Mouse (Mus musculus) mouse embryonic stem cell (cell line): ENCODE measurements at regions not wholly inside any gene's neighbourhood (a gene's known extent, or its start where the extent isn't known, plus 50 kb on each side); places are given as distances from the start of the nearest gene placed in this dataset.

ENCODE experiments used
- in situ Hi-C, 2 experiments: fragments of 300-500 bp; cut with MboI; formaldehyde crosslinking; loops; 1 replicate in 1 of 2; 3 replicates in 1 of 2; pipeline ENCODE4 v1.14.3; 2019 to 2020; ENCODE audit warnings: low sequenced_read_pairs in 2 of 2, low pct_unique_long_range_greater_than_20kb in 1 of 2, mixed read lengths in 1 of 2; ENCODE audit not compliant: unreplicated experiment in 1 of 2

DNA sequence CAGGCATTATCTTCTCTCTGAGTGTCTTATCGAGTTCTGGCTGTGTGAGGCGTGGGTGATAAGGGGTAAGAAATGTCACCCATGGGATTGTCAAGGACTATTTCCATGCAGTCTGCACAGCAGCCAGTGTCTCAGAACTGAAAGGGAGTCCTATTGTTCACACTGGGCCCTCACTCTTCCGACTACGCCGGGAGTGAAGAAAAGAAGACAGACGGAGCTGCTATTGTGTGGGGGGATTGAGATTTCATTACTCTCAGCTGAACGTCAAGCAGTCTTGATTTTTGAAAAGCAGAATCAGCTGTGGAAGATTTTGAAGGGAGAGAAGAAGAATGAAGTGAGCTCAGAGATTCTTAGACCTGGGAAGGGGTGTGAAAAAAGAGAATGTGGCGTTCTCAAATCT lies 138.9 kb downstream of the Btg1 start:
- in situ Hi-C loops: no loop called here

DNA sequence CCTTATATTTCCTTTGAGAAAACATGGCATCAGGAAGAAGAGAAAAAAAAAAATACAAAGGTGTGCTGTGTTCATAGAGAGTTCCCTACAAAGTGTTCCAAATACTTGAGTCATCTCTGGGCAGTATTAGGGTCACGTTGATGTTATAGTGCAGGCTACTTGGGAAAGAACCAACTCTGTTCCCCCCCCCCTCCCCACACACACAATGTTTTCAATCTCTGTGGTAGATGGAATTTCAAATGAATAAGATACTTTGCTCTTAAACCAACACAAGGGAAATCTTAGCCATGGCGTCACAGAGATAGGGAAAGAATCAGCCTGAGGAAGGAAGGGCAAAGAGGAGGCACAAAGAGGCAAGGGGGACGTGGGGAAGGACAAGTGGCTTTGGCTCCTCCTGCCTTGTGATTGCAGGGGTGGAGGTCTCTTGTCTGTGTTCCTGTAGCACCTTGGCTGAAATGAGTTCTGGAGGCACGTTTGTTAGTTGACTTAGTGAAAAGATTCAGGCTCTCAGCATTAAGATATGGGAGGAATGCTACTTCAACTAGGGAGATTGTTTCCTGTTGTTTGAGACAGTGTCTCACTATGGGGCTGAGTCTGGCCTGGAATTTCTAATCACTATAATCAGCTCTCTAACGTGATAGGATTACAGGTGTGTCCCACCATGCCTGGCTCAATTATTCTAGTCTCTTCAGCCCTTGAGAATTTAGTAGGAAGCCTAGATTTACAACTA lies 139.7 kb downstream of the Btg1 start:
- in situ Hi-C loops: no loop called here

GRCm38 (mm10) chr10:96757311-96757710 lies 140.5 kb downstream of the Btg1 start:
- in situ Hi-C loops: no loop called here

DNA sequence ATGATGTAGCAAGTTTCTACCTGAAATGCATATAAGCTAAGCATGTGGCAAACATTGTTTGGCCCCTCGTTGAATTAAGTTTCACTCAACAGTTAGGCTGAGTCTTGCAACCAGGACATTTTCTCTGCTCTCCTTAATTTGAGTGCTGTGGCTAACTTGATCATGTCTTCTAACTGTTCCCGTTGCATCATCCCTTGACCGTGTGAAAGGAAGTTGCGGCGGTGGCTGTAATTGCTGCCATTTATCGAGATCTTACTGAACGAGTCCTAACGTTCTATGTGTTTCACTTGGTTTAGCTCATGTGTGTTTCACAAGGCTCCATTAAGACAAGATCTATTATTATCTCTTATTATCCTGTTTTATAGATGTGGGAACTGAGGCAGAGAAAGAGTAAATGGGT lies 144.8 kb downstream of the Btg1 start:
- in situ Hi-C loops: no loop called here

DNA sequence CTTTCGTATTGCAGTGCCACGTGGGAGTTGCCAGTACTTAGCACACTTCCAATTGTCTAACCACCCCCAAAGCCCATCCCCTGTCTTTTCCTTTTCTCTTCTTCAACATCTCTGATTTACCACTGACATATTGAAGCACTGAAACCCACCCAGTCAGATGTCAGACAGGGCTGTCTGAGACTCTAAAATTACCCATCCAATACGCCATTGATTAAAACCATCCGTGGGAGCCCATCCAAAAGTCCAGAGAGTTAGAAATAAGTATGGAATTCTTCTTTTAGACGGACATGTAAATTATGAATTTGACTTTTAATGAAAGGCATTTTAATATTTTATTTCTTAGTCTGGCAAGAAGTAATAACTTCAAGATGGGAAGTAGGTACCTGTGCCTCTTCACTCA lies 148.8 kb downstream of the Btg1 start:
- in situ Hi-C loops: no loop called here

DNA sequence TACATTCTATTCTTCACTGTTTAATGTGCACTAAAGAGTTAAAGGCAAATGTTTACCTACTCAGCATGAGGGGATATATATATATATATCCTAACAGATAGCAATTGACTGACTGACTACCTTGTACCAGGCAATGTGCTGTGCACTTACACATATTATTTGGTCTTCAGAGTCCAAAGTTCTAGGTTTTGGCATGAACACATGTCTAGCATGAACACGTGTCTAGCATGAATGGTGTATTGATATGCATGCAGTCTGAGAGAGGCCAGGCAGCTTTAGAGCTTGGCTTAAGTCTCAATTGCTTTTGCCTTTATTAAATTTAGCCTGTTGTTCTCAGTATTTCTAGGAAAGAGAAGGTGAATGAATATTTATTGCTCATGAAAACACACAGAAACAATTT lies 161.4 kb downstream of the Btg1 start:
- in situ Hi-C loops: no loop called here

DNA sequence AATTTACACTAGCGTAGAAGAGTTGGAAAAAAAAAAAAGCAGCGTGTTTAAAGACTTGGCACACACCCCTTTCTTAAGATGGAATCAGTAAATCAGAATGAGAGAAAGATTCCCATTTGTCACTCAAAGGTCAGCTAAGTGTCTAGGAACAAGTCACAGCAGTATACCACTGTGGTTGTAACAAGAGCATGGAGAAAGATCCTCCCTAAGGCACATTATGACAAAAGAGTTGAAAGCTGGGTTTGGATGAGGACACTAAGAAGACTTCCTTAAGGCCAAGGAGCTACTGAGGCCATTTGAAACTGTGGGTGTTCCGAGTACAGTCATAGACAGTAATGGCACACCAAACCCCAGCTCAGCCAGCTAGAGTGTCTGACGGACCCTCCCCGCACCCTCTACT lies 167.2 kb downstream of the Btg1 start:
- in situ Hi-C loops: no loop called here

GRCm38 (mm10) chr10:96786903-96787571 lies 170.2 kb downstream of the Btg1 start:
- in situ Hi-C loops: no loop called here

DNA sequence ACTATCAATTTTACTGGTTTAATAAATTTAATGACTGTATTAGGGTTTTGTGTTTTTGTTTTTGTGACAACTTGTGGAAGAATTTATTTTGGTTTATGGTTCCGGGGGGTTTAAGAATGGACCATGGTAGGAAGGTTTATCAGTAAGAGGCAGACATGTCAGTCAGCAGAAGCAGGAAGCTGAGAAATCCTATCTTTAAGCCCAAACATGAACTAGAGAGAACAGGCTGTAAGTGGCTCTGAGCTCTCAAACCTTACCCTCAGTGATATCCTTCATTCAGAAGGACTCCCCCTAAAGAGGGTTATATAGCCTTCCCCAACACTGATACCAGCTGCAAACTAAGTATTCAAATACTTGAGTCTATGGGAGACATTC lies 170.8 kb downstream of the Btg1 start:
- in situ Hi-C loops: no loop called here

DNA sequence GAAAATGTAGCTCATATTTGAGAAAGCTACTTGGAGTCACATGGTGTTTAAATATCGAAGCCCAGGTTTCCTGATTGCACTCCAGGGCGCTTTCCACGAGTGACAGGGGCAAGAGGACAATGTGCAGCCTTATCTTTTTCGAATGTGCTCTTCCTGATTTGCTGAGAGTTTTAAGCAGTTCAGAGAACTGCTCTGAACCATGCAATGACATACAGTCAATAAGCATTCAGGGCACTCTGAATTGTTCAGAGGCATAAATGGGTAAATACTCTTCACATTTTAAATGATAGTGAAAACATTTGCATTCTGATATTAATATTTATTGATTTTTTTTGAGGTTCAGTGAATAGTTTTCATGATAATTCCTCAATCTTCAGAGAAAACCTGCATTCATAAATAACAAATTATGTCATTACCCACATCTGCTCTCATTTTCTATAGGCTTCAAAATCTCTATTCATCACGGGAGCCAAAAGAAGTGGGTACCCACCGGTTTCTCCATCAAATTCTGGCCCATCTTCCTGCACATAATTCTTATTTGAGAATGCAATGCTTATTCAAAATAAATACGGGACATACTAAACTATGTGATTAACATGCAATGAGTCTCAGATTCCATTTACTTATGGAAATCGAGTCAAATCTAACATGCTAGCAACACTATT lies 171.7 kb downstream of the Btg1 start:
- in situ Hi-C loops: no loop called here

- in situ Hi-C loops: no loop called here
These were observed 180.3 kb downstream of the Btg1 start for GRCm38 (mm10) chr10:96797116-96797515.

- in situ Hi-C loops: no loop called here
These were observed 184.0 kb downstream of the Btg1 start for GRCm38 (mm10) chr10:96800801-96801200.

GRCm38 (mm10) chr10:96804030-96804784 lies 187.4 kb downstream of the Btg1 start:
- in situ Hi-C loops: no loop called here

GRCm38 (mm10) chr10:96806579-96806978 lies 189.8 kb downstream of the Btg1 start:
- in situ Hi-C loops: no loop called here

- in situ Hi-C loops: no loop called here
These were observed 205.0 kb downstream of the Btg1 start for GRCm38 (mm10) chr10:96821852-96822251.

DNA sequence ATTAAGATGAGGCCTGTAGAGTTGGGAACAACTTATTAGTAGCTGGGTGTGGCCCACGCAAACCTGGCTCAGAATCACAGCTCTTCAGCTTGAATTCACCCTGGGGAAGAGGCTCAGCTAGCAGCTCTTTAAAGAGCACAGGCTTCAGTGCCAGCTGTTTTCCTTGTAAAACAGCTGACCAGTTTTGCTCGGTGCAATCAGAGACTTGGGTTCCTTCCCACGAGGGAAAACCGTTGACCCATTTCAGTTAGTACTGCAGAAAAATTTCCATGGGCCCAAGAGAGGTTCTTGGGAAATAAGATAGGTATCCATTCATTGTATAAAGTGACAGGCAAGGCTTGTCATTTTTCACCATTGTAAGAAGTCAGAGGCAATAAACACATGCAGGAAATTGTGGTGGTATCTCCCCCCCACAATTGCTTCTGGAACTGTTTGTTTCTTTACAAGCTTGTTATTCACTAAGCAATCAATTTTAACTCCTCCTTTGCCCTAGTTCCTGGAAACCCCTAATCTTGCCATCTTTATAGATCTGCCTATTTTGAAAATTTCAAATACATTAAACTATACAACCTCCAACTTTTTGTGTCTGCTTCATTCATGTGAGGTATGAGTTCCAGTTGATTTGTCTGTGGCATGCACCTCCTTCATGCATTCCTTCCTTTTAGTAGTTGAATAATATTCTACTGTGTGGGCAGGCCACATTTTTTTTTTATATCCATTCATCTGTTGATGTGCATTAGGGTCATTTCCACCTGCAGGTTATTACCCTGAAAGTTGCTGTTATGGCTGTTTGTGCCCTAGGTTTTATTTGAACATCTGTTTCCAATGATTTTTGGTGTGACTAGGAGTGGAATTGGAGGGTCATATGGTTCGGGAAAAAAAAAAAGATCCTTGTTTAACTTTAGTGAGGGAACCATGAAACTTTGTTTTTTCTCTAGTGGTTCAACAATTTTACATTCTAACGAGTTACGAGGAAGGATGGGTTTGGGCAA lies 205.8 kb downstream of the Btg1 start:
- in situ Hi-C loops: no loop called here

DNA sequence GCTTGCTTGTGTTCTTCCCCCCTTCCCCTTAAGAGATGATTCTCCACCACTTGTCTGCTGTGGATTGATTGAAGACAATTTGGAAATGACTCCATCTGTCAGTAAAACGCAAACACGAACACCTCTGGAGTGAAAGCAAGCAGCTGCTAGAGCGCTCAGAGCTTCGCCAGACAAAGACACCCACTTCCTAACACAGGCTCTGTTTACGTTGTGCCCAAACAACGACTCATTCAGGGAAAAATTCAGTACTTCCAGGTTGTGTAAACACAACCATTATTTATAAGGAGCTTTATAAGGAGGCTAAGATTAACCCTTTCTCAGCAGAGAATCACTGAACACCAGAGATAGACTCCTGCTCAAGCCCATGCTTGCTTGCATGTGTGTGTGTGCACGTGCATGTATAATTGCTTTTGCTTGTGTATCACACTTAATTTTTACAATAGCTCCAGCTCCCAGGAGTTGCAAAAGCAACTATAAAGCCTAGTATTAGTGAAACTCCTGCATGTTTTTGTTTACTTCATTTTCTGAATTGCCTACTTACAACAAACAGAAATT lies 209.5 kb downstream of the Btg1 start:
- in situ Hi-C loops: no loop called here

- in situ Hi-C loops: no loop called here
These were observed 211.2 kb downstream of the Btg1 start for GRCm38 (mm10) chr10:96827971-96828370.
